Mouse (Mus musculus): ENCODE measurements around the gene Tmc8. TPM values are rescaled to one million over a fixed set of nuclear protein-coding genes. Genes with fewer than 3 reads are reported as not detected.

Gene Tmc8
- polyA plus RNA-seq, 1 experiment from 2014 or later = 0.49 TPM

GRCm38 (mm10) chr11:117824060-117824969, 42.4 kb downstream of the Tmc8 start:
- ATAC-seq = peak; percentile 65

GRCm38 (mm10) chr11:117825333-117826101, 43.6 kb downstream of the Tmc8 start, which contains the start of the genes Afmid and Tk1:
Afmid (plus strand) TSS chr11:117825924.
Tk1 (minus strand) TSS chr11:117826092.
- POLR2A ChIA-PET = interaction anchor here (0.7 to 1.4 kb wide), 6 partner anchors 8 to 454 kb away, joined by 3 to 4 read pairs (median 3); no protein-coding TSS in a partner anchor
- in situ Hi-C loops (cut with MboI; ENCODE audit: low pct_unique_long_range_greater_than_20kb) = loop anchor here (5.0 kb wide), 1 partner anchor 118 kb away; no protein-coding TSS in a partner anchor
- ATAC-seq = no peak

More at GRCm38 (mm10) chr11:117824060-117824969, 42.4 kb downstream of the Tmc8 start:
- ChIA-PET POLR2A (interaction anchor here (0.7 to 1.4 kb wide), 4 partner anchors 9 to 453 kb away, joined by 3 to 4 read pairs (median 4); no protein-coding TSS in a partner anchor), CTCF (interaction anchor here (0.9 to 2.4 kb wide), 9 partner anchors 10 to 145 kb away, joined by 3 to 19 read pairs (median 4); partner anchors contain the start of gene 6030468B19Rik)
- no peak for DNase-seq (ENCODE audit: low read depth, low spot score)
- TF ChIP-seq CTCF (IDR thresholded peaks at IDR 0.05) = peak; percentile 98
- no peaks in the 10 kb centered on the region for H3K27me3 ChIP-seq
- in situ Hi-C loops (cut with MboI; ENCODE audit: low pct_unique_long_range_greater_than_20kb) = loop anchor here (5.0 kb wide), 1 partner anchor 432 kb away; no protein-coding TSS in a partner anchor

GRCm38 (mm10) chr11:117826164-117826563, 44.3 kb downstream of the Tmc8 start:
- ATAC-seq (no peak), DNase-seq (ENCODE audit: low read depth, low spot score) (no peak)
- no peaks in the 10 kb centered on the region for H3K27me3 ChIP-seq
- ChIA-PET POLR2A (interaction anchor here (0.8 to 1.4 kb wide), 4 partner anchors 28 to 40 kb away, joined by 3 read pairs; no protein-coding TSS in a partner anchor), CTCF (interaction anchor here (1.8 to 2.4 kb wide), 2 partner anchors 12 to 20 kb away, joined by 3 to 8 read pairs; no protein-coding TSS in a partner anchor)
- TF ChIP-seq CTCF (IDR thresholded peaks at IDR 0.05) = no peak
- in situ Hi-C loops (cut with MboI; ENCODE audit: low pct_unique_long_range_greater_than_20kb) = loop anchor here (5.0 kb wide), 1 partner anchor 119 kb away; no protein-coding TSS in a partner anchor

More at GRCm38 (mm10) chr11:117825333-117826101, 43.6 kb downstream of the Tmc8 start, which contains the start of the genes Afmid and Tk1:
- TF ChIP-seq CTCF (IDR thresholded peaks at IDR 0.05) = no peak
- CTCF ChIA-PET = interaction anchor here (1.0 to 2.4 kb wide), 7 partner anchors 11 to 116 kb away, joined by 3 to 19 read pairs (median 4); partner anchors contain the start of gene 6030468B19Rik
- no peaks in the 10 kb centered on the region for H3K27me3 ChIP-seq
- DNase-seq (ENCODE audit: low read depth, low spot score) = no peak

DNA sequence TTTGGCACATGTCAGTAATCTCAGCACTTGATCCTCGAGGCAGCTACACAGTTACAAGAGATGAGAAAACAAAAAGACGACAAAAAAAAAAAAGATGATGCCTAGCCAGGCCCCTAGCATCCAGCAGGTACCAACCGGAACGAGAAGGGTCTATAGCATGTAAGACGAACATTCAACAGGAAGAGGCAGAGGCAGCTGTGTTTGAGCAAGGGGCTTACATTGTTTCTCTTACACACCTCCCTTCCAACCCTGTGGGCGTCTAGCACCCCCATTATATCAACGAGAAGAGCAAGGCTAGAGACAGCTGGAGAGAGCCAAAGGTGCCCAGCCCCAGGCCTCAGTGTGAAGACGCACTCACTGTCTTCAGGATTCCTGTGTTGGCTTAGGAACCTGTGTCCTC, 45.0 kb downstream of the Tmc8 start:
- ATAC-seq (no peak), DNase-seq (ENCODE audit: low read depth, low spot score) (no peak)
- no peaks in the 10 kb centered on the region for H3K27me3 ChIP-seq
- ChIA-PET CTCF (interaction anchor here (2.0 kb wide), 1 partner anchor 37 kb away, joined by 5 read pairs; no protein-coding TSS in a partner anchor), POLR2A (interaction anchor here (1.8 kb wide), 1 partner anchor 15 kb away, joined by 4 read pairs; no protein-coding TSS in a partner anchor)
- no peak for TF ChIP-seq CTCF (IDR thresholded peaks at IDR 0.05)
- in situ Hi-C loops (cut with MboI; ENCODE audit: low pct_unique_long_range_greater_than_20kb) = loop anchor here (5.0 kb wide), 1 partner anchor 120 kb away; no protein-coding TSS in a partner anchor

GRCm38 (mm10) chr11:117827386-117827785, 45.5 kb downstream of the Tmc8 start:
- in situ Hi-C loops (cut with MboI; ENCODE audit: low pct_unique_long_range_greater_than_20kb) = loop anchor here (5.0 kb wide), 1 partner anchor 120 kb away; no protein-coding TSS in a partner anchor
- DNase-seq (ENCODE audit: low read depth, low spot score) = no peak
- no peak for ATAC-seq
- ChIA-PET POLR2A (interaction anchor here (1.8 kb wide), 1 partner anchor 16 kb away, joined by 4 read pairs; no protein-coding TSS in a partner anchor), CTCF (interaction anchor here (2.0 kb wide), 1 partner anchor 37 kb away, joined by 5 read pairs; no protein-coding TSS in a partner anchor)
- no peak for TF ChIP-seq CTCF (IDR thresholded peaks at IDR 0.05)
- H3K27me3 ChIP-seq = no peaks in the 10 kb centered on the region

GRCm38 (mm10) chr11:117828149-117828887, 46.4 kb downstream of the Tmc8 start:
- ChIA-PET CTCF (interaction anchor here (2.0 kb wide), 1 partner anchor 38 kb away, joined by 5 read pairs; no protein-coding TSS in a partner anchor), POLR2A (interaction anchor here (1.8 kb wide), 1 partner anchor 17 kb away, joined by 4 read pairs; no protein-coding TSS in a partner anchor)
- ATAC-seq (no peak), DNase-seq (ENCODE audit: low read depth, low spot score) (no peak)
- no peak for TF ChIP-seq CTCF (IDR thresholded peaks at IDR 0.05)
- H3K27me3 ChIP-seq = no peaks in the 10 kb centered on the region
- in situ Hi-C loops (cut with MboI; ENCODE audit: low pct_unique_long_range_greater_than_20kb) = loop anchor here (5.0 kb wide), 1 partner anchor 121 kb away; no protein-coding TSS in a partner anchor

DNA sequence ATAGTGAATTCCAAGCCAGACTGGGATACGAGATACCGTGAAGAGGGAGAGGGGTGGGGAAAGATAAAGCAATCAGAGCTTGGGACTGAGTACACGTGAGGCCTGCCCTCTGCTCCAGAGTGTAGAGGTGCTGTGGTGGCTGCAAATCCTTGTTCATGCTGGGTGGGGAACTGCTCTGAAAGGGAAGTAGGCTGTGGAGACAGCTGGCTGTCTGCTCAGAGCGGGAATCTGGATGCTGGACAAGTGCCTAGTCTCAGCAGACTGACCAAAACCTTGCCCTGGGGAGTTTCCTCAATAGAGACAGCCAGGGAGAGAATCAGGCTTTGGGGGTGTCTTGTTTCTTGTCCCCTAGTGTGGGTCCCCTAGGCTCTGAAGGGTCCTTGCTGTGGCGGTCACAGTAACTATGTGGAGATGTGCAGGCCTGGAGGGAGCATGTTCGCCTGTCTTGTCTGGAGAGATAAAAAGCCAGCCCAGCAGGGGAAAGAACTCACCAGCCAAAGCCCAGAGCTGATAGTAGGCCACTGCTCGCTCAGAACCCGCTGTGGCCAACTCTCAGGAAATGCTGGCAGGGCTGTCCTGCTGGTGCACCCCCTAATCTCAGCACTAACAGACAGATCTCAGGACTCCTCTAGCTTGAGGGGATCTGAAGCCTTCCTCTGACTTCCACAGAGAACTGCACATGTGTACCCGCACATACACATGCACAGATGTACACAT, 47.2 kb downstream of the Tmc8 start:
- CTCF ChIA-PET = no interaction called here
- no peak for TF ChIP-seq CTCF (IDR thresholded peaks at IDR 0.05)
- POLR2A ChIA-PET = interaction anchor here (0.6 kb wide), 1 partner anchor 20 kb away, joined by 3 read pairs; the partner anchor contains the start of gene Birc5
- ATAC-seq = no peak
- in situ Hi-C loops (cut with MboI; ENCODE audit: low pct_unique_long_range_greater_than_20kb) = loop anchor here (5.0 kb wide), 1 partner anchor 122 kb away; no protein-coding TSS in a partner anchor
- DNase-seq (ENCODE audit: low read depth, low spot score) = no peak
- H3K27me3 ChIP-seq = no peaks in the 10 kb centered on the region

DNA sequence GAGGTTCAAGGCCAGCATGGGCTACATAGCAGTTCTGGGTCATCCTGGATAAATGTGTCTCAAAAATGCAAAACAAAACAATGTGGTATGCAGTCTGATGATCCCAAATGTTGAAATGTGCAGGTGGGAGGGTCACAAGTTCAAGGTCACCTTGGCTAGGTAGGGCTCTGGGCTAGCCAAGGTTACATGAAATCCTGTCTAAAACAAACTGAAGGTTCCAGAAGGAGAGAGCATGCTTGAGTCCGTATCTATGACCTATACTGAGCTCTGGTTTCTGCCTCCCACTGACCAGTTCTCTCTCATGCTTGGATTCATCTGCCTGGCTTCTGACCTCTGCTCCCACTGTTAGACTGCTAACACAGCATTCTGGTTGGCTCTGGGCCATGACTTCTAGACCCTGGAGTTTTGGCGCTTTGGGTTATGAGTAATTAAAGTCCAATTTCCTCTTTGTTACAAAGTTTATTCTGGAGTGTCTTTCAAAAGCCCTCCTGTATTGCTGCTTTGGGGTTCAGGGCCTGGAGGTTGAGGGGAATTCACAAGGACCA, 47.9 kb downstream of the Tmc8 start:
- H3K27me3 ChIP-seq = no peaks in the 10 kb centered on the region
- ChIA-PET CTCF (no interaction called here), POLR2A (interaction anchor here (0.6 kb wide), 1 partner anchor 19 kb away, joined by 3 read pairs; the partner anchor contains the start of gene Birc5)
- no peak for ATAC-seq
- DNase-seq (ENCODE audit: low read depth, low spot score) = no peak
- in situ Hi-C loops (cut with MboI; ENCODE audit: low pct_unique_long_range_greater_than_20kb) = loop anchor here (5.0 kb wide), 1 partner anchor 122 kb away; no protein-coding TSS in a partner anchor
- no peak for TF ChIP-seq CTCF (IDR thresholded peaks at IDR 0.05)

All from Patski (cell line).